Mouse (Mus musculus) ovary, adult 18-20 months (tissue): ENCODE results near the gene Hnrnpdl.

ENCODE experiments used
- DNase-seq: peaks from one replicate; pipeline ENCODE4 v3.0.0; 2022; ENCODE audit warnings: low spot score, mixed read lengths

Gene Hnrnpdl

GRCm38 (mm10) chr5:100047143-100047640, 7.7 kb upstream of the Hnrnpdl start:
- no peak for DNase-seq

DNA sequence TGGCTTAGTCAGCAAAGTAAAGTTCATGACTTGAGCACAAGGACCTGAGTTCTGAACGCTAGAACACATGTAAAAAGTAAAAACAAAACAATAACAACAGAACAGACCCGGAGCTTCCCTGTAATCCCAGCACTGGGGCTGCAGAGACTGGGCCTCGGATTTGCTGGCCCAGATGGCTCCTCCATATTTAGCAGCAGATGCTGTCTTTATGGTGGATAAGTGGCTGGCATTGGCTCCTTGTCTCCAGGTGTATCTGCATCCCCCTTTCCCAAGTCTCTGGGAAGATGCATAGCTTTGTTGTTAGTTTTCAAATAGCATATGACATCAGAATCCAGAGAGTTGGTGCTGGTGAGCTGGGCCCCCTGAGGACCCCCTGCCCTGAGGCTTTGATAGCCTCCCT, 6.6 kb upstream of the Hnrnpdl start:
- no peak for DNase-seq

DNA sequence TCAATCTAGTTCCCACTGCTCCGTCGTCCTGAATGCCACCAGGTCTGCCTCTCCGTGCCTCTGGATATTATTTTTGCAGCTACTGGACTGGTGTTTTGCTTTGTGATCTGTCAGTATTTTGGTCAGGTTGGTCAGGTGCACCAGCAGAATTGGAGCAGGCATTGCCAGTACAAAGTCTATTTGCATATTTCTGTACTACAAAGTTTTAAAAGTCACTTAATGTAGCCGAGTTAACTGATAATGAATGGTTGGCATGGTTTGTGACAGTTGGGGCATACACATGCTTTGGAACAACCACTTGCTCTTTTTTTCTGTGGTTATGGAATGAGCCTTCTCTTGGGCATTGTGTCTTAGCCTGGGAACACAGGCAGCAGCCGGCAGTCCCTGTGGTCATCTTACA, 5.2 kb upstream of the Hnrnpdl start:
- no peak for DNase-seq

GRCm38 (mm10) chr5:100044030-100044429, 4.6 kb upstream of the Hnrnpdl start:
- DNase-seq = no peak

- peak; percentile 61 for DNase-seq
Observed at GRCm38 (mm10) chr5:100043361-100043760, 3.9 kb upstream of the Hnrnpdl start.

- no peak for DNase-seq
Observed at GRCm38 (mm10) chr5:100042467-100042866, 3.0 kb upstream of the Hnrnpdl start.

- DNase-seq = no peak
Observed at GRCm38 (mm10) chr5:100041272-100041671, 1.8 kb upstream of the Hnrnpdl start.

DNA sequence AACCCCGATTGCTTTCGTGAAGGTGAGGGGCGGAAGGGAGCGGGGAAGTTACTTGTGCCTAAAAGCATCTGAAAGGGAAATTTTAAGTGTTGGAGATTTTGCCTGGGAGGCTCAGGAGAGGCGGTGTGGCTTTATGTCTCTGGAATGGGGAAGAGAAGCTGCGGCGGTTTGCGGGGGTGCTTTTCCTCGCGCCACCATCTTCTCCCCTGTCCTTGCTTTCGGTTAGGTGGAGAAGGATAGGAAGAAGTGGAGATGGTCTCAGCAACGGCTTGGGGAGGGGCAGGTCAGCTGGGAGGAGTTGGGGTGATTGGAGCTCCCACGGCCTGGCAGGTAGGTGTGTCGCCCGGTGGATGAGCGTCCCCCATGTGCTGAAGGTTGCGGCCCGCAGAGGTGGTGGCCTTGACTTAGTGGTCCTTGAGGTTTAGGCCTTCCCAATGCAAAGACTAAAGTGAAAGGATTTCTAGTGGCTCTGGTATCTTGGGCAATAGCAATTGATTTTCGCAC, 869 bp upstream of the Hnrnpdl start:
- DNase-seq = peak; percentile 21

GRCm38 (mm10) chr5:100038714-100039601, 506 bp downstream of the Hnrnpdl start:
- DNase-seq = peak; percentile 93

DNA sequence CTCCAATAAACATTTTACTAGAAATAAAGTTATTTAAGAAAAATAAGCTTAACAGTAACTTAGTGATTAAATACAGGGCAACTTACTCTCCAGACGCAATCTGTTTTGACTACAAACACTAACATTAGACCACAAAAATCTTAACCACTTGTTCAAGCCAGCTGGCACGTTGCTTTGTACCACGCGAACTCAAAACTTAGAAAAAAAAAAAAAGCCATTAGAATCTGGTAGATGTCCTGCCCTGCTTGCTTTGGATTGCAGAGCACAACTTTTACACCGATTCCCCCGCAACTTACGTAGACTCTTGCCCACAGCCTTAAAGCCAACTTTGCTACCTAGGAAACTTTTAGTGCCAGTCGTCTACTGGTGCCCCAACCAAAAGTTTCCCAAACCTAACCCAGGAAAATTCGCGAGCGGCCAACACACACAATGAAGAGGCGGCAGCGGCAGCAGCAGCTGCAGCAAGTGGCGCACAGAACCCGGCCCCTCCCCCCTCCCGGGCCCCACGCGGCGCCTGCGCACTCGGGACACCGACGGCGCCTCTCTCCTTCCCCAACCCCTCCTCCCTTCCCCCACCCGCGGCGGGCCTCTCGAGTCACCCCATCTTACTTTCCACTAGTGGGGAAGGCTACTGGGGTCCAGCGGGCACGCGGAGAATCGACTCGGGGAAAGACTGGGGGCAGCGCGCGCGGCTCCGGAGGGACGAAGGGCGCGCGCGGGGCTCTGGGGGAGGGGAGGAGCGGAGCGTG, 1.3 kb downstream of the Hnrnpdl start:
- DNase-seq = peak; percentile 78

- DNase-seq = no peak
Observed at GRCm38 (mm10) chr5:100036681-100037080, 2.8 kb downstream of the Hnrnpdl start.

DNA sequence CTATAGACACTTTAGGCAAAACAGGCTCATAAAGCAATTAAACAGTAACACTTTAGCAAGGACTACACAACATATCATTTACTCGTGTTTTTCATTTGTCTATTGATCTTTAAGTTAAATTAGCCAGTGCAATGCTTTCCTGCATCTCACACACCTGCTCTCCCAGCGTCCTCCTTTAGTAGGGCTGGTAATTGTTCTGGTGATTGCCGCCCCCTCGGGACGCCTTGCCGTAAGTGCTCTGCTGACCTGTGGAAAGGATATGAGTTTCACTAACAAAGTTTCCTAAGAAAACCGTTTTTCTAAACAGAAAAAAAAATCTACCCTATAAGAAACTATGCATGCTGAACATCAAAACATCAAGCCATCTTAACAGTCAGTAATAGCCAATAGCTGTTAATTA, 3.5 kb downstream of the Hnrnpdl start:
- DNase-seq = no peak

- no peak for DNase-seq
Observed at GRCm38 (mm10) chr5:100032646-100033045, 6.8 kb downstream of the Hnrnpdl start.

- no peak for DNase-seq
Observed at GRCm38 (mm10) chr5:100032107-100032506, 7.4 kb downstream of the Hnrnpdl start.

- no peak for DNase-seq
Observed at GRCm38 (mm10) chr5:100030069-100030468, 9.4 kb downstream of the Hnrnpdl start.

DNA sequence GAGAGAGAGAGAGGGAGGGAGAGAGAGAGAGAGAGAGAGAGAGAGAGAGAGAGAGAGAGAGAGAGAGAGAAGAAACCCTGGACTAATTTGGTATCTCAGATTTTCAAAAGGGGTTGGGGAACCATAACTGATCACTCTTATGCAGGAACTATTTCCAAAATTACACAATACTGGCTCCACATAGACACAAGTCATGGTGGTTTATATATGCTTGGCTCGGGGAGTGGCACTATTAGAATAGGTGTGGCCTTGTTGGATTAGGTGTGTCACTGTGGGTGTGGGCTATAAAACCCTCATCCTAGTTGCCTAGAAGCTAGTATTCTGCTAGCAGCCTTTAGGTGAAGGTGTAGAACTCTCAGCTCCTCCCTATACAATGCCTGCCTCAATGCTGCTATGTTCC, 14.6 kb downstream of the Hnrnpdl start:
- DNase-seq = no peak

- DNase-seq = no peak
Observed at GRCm38 (mm10) chr5:100024403-100024802, 15.1 kb downstream of the Hnrnpdl start.

- DNase-seq = no peak
Observed at GRCm38 (mm10) chr5:100020089-100020488, 19.4 kb downstream of the Hnrnpdl start.

- DNase-seq = no peak
Observed at GRCm38 (mm10) chr5:100012599-100012998, 26.9 kb downstream of the Hnrnpdl start.

DNA sequence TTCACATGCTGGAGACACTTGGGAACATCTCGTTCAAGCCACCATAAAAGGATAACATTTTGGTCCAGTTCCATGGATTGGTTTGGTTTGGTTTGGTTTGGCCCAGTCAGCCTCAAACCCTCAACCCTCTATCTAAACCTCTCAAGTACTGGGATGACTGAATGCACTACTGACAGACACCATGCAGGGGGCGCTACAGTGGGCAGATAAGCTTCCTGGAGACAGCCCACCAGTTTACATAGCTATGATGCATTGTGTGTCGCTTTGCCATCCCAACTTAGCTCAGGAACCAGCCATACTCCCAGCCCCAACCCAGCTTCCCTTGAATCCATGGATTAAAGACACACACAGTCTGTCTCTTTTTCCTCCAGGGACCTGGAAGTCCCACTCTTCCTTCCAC, 31.0 kb downstream of the Hnrnpdl start:
- DNase-seq = no peak

GRCm38 (mm10) chr5:100007040-100007375, 32.5 kb downstream of the Hnrnpdl start:
- DNase-seq = no peak

DNA sequence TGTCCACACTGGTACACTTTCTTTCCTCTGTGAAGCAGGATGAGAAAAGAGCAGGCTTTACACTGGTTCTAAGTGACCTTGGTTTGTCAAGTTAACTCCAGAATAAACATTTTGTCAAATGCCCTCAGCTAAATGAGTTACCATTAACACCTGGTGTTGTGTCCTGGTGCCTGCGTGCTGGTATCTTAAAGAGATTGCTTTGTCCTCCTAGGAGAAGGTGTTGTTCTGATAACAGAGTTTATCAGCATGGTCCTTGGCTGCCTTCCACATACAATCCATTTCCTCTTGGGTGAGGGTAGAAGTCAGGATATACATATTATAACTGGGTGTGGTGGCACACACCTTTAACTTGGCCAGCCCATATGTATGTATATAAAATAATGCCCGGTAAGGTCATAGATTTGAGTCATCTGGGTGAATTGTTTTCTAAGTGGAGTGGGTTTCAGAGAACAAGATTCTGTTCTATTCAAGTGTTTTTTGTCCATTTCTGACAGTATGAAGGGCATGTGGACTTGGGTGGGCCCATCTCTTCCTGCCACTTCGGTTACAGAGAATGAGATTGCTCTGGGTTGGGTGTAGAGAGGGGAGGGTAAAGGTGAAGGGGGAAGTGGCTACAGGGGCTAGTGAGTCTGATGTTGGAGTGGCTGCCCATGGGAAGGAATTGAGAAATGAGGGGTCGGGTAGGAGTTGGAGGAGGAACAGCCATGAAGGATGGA, 33.0 kb downstream of the Hnrnpdl start:
- no peak for DNase-seq
